Mouse (Mus musculus) urinary bladder, postnatal 10 days (tissue): Measurements from ENCODE around the gene Zfp523.
"Not testable (repeated sequence)": the region's sequence is repeated elsewhere in the genome, so short reads cannot be mapped to it uniquely, and the experiment has no call there.

Experiments used
- DNase-seq: peaks from one replicate; pipeline ENCODE4 v3.0.0; 2022; ENCODE audit warnings: low spot score

The Zfp523 gene

DNA sequence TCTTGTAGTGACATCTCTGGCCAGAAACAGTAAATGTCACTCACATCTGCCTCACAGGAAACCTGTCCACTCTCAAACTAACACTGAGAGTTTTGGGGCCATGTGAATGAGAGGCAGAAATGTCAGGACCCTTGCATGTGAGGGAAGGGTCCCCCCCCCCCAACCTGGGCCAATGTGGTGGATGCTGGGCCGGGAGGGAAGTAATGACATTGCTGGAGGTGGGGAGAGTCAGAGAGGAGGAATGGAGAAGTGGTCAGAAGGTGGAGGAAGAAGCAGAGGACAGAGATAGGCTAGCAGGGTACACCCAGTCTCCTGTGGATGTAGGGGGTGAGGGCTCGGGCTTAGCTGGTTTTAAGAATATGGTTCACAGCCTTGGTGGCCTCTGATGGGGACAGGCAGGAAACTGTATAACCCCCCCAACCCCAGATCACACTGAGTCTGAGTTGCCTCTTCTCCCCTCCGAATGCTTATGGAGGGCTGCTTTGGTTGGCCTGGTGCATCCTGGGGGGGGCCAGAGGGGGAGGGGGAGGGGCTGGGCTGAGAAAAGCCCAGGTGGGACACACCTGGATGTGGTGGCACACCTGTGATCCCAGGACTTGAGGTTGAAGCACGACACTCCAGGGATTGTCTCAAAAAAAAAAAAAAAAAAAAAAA, 32.7 kb downstream of the Zfp523 start:
- no peak for DNase-seq

DNA sequence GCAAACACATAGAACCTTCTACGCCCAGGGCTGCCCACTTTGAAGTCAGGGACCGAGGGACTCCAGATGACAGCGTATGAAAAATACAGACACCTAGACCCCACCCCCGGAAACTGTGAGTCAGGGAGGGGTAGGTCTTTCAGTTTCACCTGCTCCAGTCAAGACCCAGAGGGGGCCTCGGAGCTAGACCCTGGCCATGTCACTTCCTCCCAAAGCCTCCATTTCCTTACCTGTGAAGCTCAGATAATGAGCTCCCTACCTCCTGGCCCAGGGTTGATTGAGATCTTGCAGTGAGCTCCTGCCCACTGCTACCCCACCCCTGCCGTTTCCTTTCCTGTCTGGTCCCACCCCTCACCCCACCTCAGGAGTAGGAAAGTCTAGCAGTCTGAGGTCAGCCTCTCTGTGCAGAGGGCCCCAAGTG, 35.0 kb downstream of the Zfp523 start:
- no peak for DNase-seq

DNA sequence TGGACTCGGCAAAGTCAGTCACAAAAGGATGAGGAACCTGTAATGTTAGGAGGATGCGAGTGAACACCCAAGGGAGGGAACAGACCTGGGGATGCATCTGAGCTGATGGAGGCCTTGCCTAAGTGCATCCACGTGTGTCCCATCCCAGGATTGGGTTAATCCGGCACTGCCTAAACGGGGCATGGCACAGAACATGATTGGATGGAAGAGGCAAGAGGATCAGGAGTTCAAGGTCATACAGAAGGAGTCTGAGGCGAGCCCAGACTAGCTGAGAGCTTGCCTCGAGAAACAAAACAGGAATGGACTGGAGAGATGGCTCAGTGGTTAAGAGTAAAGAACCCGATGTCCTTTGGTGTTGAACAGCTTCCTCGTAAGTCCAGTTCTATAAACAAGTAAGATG, 35.5 kb downstream of the Zfp523 start:
- DNase-seq, result no peak

DNA sequence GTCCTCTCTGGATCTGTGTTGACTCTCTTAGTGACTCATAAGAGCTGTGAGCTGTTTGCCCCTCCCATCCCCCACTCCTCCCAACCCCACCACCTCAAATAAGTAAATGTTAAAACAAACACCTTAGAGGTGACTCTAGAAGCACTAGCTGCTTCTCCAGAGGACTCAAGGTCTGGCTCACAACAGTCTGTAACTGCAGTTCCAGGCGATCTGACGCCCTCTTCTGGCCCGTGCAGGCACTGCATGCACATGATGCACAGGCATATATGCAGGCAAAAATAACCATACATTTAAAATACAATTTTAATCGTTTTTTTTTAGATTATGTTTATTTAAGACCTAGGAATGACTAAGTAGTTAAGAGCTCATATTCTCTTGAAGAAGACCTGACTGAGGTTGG, 36.3 kb downstream of the Zfp523 start:
- no peak for DNase-seq

DNA sequence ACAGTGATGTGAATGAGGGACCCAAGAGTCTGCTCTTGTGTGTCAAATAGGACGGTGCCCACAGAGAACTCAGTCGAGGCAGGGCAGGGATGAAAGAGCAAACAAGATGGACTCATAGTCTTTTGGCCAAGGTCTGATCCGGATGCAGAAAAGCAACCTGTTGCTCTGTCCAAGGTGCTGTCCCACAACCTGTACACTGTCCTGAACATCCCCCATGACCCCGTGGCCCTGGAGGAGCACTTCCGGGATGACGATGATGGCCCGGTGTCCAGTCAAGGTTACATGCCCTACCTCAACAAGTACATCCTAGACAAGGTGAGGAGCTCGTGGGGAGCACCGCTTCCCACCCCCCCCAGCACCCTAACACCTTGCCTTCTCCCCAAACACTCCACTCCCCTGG, 39.9 kb downstream of the Zfp523 start:
- no peak for DNase-seq

DNA sequence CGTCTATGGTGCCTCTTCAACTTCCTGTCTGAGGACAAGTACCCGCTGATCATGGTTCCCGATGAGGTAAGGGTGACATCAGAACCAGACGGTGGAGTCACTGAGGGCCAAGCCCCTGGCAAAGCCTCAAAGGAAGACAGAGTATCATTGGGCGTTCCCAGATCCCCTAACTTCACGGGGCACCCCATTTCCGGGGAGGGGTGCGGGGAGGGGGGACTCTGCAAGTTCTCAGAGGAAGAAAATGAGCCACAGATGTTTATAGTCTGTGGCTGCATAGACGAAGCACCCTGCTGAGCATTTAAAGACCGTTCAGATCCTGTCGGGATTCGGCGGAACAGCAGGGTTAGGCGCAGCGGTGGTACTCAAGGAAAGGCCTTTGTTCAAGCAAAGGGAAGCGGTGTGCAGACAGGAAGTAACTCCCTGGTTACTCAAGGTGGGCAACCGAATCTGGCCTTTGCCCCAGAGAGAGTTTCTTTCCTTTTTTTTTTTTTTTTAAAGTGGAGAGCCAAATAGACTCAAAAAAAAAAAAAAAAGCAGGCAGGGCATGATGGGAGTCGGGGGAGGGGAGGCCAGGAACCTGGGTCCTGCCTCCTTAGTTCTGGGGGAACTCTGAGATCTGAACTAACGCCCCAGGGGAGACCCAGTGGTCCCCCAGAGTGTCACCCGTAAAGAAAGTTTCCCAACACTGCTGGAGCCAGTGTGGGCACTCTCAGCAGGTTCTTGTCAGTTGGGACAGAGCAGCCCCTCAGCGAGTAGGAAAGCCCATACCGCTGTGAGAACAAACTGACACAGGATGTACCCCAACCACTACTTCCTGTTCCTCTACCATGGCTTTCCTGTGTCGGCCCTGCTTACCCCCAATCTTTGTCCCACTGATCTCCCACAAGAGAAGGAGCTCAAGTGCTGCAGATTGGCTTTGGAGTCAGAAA, 41.1 kb downstream of the Zfp523 start:
- DNase-seq, result no peak

DNA sequence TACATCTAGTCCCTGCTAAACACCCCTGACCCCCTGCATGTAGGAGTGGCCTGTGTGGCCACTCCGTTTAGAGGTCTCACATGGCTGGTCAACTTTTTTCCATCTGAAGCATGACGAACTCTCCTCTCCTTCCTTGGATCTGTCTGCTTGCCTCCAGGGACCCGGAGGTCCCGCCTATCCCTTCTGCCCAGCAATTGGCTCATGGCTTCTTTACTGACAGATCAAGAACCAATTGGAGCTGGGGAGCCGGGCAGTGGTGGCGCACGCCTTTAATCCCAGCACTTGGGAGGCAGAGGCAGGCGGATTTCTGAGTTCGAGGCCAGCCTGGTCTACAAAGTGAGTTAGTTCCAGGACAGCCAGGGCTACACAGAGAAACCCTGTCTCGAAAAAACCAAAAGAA, 45.5 kb downstream of the Zfp523 start:
- DNase-seq, result not testable (repeated sequence)

DNA sequence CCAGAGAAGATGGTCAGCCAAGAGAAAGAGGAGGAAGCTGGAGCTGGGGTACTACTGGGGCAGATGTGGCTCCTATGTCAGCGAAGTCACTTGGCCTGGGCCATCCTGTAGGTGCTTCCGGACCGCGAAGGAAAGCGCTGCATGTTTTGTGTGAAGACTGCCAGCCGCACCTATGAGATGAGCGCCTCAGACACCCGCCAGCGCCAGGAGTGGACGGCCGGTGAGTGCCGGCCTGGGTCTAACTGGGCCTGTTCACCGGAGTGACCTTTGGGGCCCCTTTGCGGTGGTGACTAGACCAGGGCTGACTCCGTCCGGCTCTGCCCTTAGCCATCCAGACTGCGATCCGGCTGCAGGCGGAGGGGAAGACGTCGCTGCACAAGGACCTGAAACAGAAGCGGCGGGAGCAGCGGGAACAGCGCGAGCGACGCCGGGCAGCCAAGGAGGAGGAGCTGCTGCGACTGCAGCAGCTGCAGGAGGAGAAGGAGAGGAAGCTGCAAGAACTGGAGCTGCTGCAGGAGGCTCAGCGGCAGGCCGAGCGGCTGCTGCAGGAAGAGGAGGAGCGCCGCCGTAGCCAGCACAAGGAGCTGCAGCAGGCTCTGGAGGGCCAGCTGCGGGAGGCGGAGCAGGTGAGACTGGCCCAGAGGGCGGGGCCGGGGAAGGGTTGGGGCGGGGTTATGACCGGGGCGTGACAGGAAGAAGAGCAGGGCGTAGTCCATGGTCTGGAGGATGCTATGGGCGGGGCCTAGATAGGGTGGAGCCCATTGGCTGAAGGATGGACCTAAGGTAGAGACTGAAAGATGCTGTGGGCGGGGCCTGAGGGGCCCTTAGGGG, 46.8 kb downstream of the Zfp523 start:
- DNase-seq, result peak; percentile 73

DNA sequence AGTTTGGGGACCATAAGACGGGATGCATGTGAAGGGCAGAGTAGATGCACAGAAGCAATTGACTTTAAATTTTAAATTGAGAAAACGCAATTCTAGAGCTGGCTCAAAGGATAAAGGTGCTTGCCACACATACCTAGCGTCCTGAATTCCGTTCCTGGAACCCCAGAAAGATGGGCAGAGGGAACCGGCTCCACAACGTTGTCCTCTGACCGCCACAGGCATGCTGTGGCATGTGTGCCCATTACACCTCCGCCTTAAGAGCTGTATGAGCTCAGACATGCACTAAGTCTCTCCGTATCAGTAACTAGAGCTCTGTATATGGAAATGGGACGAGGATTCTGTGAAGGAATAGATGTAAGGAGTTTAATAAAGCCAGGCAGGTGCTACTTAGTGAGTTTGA, 47.7 kb downstream of the Zfp523 start:
- DNase-seq, result no peak

DNA sequence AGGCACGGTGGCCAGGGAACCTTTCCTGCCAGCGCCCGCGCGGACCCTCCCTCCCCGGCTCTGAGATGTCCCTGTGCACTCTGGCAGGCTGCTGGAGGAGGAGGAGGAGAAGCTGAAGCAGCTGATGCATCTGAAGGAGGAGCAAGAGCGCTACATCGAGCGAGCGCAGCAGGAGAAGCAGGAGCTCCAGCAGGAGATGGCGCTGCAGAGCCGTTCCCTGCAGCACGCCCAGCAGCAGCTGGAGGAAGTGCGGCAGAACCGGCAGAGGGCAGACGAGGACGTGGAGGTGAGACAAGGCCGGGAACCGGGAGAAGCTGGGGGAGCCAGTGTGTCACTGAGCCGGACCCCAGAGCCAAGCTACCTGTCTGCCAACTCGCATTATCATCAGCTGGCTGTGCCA, 49.1 kb downstream of the Zfp523 start:
- DNase-seq, result peak; percentile 63

DNA sequence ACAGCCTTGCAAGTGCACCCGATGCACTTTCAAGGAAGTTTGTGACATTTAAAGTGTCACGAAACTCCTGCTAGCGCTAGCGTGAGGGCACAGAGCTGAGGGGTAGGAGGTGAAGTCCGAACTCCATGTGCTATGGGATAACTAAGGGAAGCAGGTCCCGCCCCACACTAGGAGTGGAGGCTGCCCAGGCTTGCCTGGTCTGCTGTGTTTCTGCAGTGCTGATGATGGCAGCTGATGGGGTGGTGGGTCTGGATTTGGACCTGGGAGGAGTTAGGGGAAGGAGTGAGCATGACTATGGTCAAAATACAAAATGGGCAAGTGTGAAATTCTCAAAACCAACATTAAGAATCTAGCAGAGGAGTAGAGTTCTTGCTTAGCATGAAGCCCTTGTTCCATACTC, 53.6 kb downstream of the Zfp523 start:
- no peak for DNase-seq

DNA sequence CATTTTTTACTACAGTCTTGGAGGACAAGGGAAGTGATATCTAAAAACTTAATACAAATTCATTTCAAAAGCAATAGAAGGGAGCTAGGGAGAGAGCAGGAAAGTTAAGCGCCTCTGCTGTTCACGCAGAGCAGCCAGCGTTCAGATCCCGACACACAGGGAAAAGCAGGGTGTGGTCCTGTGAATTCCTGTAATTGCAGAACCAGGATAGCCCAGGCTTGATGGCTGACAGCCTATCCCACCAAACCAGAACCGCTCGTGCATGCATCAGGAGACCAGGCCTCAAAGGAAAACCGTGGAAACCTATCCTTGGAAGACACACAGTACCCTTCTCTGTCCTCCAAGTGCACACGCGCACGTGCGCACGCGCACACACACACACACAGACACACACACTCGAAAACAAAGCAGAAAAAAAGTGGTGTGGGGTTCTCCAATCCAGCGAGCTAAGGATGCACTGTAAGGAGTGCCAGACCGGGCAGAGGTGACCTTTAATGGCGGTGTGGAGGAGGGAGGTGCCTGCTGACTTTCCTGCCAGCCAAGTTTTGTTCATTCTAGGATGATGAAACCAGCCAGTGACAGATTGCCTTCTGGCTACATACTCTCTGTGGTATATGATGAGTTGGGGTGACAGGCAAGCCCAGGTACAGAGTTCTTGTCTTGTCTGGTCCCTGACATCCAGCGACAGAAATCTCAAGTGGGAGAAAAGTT, 54.3 kb downstream of the Zfp523 start:
- no peak for DNase-seq

DNA sequence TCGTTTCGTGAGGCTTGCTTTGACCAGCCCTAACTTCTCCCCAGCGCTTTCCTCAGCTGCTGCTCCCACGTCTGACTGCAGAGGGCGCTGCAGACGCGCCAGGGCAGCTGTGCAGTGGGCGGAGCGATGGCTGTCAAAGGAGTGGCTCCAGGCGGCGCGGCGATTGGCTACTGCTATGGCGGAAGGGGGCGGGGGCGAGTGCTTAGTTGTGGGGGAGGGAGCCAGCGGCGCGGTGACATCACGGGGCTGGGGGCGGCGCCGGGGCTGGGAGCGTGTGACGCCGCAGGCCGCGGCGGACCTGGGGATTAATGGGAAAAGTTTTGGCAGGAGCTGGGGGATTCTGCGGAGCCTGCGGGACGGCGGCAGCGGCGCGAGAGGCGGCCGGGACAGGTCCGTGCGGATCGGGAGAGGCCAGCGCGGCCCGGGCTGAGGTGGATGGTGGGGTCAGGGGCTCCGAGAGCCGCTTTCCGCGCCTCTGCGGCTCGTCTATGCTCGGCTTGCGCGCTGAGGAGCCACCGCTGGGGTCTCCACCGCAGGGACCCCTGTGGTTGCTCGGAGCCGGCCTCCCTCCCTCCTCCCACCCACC, 55.6 kb downstream of the Zfp523 start, which contains the start of gene Ppard:
TSS of gene Ppard (plus strand) at position 226 of the 586 bp plus-strand sequence.
- peak; percentile 98 for DNase-seq

DNA sequence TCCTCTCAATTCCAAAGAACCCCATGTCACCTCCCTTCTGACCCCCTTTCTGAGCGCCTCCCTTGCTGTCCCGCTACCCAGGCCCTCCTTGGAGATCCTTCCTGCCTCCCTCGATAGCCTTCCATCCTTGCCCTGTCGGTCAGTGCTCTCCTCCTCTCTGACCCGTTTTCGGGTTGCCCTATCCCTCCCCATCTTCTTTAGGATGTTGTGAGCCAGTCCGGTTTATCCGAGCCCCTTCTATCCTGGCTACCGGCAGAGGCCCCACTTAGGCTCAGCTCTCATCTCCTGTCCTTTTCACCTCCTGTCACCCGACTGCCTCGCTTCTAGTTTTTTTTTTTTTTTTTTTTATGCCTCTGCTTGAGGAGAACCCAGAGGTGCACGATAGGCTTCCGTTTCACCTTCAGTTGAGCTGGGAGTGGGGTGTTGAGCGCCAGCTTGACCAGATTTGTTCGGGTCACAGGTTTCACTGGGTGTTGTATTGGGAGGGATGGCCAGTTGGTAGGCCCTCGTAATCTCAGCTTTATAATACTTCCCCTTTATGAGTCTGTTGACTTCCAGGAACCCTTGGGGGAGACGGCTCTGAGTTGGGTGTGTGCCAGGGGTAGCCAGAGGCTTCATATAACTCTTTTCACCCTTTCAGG, 56.3 kb downstream of the Zfp523 start:
- no peak for DNase-seq

DNA sequence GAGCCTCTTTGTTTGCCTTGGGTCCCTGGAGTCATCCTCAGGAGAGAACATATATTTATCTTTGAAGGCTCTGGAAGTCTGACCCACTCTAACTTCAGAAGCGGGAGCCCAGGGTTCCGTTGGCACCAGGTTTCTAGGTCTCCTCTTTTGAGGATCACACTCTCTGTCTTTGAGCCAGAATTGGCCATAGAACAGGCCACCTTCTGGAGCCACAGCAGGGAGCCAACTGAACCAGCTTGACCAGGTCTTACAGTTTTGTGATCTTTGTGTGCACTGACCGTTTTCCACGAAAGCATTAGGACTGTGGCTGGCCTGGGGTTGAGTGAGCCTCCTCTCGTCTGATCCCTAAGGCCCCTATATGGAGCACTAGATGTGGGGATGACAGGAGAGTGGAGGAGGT, 57.7 kb downstream of the Zfp523 start:
- no peak for DNase-seq

DNA sequence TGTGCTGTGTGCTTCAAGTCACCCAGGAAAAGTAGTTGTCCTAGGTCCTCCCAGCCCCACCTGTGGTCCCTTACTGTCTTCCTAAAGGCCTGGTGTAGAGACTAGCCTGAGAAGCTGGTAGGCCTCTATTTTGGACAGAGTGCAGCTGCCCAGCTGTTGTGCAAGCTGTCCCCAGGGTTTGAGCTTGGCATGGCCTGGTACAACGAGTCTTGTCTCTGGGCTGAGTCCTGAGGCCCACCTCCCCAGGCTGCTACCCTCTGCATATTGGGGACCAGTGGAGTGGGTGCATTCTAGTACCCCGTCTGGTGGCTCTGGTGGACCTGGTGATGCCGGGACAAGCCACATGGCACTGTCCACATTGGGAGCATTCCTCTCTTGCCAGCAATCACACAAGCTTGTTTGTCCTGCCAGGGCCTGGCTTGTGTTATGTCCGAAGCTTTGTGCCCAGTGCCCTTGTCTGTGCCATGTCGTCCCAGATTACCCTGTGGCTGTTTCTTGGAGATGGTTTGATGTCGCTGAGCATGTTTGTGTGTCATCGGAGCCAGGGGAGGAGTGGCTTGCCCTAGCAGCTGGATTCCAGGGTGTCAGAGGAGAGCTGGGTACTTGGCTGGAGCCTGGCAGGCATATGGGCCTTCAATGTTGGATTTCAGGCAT, 59.2 kb downstream of the Zfp523 start:
- DNase-seq, result no peak

DNA sequence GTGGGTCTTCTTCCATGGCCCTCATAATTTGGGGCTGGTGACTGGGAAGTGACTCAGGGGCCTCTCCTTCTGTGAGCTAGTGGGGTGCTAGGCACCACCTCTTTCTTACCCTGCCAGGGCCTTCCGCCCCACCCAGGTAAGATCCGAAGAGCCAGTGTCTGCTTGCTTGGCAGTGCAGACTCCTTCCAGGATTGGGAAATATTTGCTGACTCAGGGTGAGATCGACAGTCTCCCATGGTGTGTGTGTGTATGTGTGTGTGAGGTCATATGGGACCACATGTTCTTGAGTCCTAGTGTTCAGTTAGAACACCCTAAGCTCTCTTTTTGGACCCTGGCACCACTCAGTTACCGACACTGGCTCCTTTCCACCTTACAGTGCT, 59.7 kb downstream of the Zfp523 start:
- no peak for DNase-seq

DNA sequence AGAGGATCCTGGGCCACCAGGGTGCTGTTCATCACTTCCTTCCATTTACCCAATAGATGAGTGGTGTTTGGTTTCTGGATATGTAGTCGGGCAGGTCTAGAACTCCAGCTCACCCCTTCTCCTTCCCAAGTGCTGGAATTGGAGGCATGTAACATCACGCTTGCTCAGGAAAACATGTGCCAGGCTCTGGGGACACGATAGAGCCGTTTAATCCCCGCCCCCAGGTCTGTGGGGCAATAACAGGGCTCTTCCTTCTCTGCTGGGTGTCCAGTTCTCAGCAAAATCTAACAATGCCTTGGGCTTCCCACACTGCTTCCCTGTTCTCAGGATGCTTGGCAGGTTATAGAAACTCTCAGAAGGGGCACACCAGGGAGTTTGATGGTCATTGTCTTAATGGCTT, 60.4 kb downstream of the Zfp523 start:
- DNase-seq, result no peak

DNA sequence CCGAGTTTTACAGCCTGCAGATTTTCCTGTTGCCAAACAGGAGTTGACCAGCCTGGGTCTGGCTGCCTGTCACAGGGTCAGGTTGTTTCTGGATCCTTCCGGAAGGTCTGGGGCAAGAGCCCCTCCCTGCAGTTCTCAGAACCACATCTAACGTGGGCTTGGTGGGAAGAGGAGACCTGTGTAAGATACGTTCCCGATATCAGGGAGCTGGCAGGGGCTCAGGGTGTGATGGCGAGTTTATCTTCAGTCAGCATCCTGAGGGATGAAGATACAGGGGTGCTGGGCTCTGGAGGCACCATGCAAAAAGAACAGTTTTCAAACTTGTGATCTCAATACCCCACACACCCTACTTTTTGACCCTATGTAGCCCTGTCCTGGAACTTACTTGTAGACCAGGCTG, 60.9 kb downstream of the Zfp523 start:
- no peak for DNase-seq

DNA sequence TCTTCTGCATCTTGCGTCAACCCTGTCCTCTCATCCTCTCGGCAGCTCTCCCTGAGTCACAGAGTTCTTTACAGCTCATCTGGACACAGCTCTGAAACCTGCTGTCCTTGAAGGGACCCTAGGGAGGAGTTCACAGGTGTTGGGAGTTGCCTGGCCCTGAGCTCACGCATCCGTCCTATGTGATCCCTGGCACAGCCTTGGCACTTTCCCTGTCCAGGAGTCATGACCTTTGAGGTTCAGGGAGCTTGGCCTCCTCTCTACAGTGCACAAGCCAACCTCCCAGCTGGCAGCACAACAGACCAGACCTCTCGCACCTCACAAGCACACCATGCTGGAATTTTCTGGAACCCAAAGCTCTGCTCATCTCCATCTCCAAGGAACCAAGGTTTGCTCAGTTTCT, 63.9 kb downstream of the Zfp523 start:
- no peak for DNase-seq

DNA sequence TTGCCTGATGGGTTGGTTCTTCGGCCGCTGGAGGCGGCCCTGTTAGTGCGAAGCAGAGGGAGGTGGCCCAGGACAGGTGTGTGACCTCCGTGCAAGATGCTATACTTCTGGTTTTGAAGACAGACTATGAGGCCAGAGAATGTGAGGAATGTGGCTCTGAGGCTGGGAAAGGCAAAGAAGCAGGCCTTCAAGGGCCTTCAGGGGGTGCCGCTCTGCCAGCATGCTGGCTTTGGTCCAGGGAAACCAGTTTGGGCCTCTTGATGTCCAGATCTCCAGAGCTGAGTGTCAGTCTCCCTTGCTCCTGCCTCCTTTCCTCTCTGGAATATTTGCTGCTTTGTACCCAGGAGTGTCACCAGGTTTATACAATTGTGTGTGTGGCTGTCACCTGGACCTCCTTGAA, 65.4 kb downstream of the Zfp523 start:
- no peak for DNase-seq
